Mouse (Mus musculus) limb, embryonic 11.5 days (tissue): ENCODE measurements around the gene Creb3l1. TPM values are rescaled to one million over a fixed set of nuclear protein-coding genes. Genes with fewer than 3 reads are reported as not detected.

Source experiments
- ATAC-seq: fragments of 200-750 bp; cut with Nextera tagmentation; 2 replicates; pipeline ENCODE4 v1.8.0; 2017; ENCODE audit warnings: low read depth; ENCODE audit not compliant: insufficient number of reproducible peaks, low FRiP score, low TSS enrichment
- DNase-seq: peaks from one replicate; pipeline ENCODE4 v3.0.0-alpha.2; 2015; ENCODE audit warnings: low spot score
- H3K27ac ChIP-seq: fragments of 300-500 bp; sonication (generic); replicated peaks from 2 replicates; pipeline ENCODE4 v1.5.1; 2014; ENCODE audit warnings: low read depth, mild to moderate bottlenecking, low read length
- H3K27me3 ChIP-seq: fragments of 300-500 bp; sonication (generic); 2 replicates; pipeline ENCODE4 v1.6.1; 2014; ENCODE audit warnings: mild to moderate bottlenecking, low read length, mixed read lengths; ENCODE audit not compliant: control insufficient read depth, insufficient read depth
- H3K36me3 ChIP-seq: fragments of 300-500 bp; sonication (generic); 2 replicates; pipeline ENCODE4 v1.6.1; 2014; ENCODE audit warnings: mild to moderate bottlenecking, low read length, moderate library complexity, mixed read lengths; ENCODE audit not compliant: control insufficient read depth, insufficient read depth
- H3K4me1 ChIP-seq: fragments of 300-500 bp; sonication (generic); 2 replicates; pipeline ENCODE4 v1.6.1; 2014; ENCODE audit warnings: low read length, mixed read lengths; ENCODE audit not compliant: control insufficient read depth, insufficient read depth
- H3K4me2 ChIP-seq: fragments of 300-500 bp; sonication (generic); 2 replicates; pipeline ENCODE4 v1.6.1; 2014; ENCODE audit warnings: low read depth, mild to moderate bottlenecking, moderate library complexity; ENCODE audit not compliant: severe bottlenecking
- H3K4me3 ChIP-seq: fragments of 300-500 bp; sonication (generic); 2 replicates; pipeline ENCODE4 v1.5.1; 2014; ENCODE audit warnings: low read depth, low read length
- H3K9ac ChIP-seq: fragments of 300-500 bp; sonication (generic); 2 replicates; pipeline ENCODE4 v1.6.1; 2014; ENCODE audit warnings: mild to moderate bottlenecking, low read length
- H3K9me3 ChIP-seq: fragments of 300-500 bp; sonication (generic); 2 replicates; pipeline ENCODE4 v1.6.1; 2016; ENCODE audit warnings: low read length; ENCODE audit not compliant: control insufficient read depth
- WGBS: fragments of 180-500 bp; shearing (Covaris S2); extraction: QIAGEN DNeasy Blood & Tissue Kit; methylation state at CpG from one replicate; pipeline ENCODE4 v1.1.7; 2014; 5-methylcytosine and 5-hydroxymethylcytosine counted together
- polyA plus RNA-seq: library from polyadenylated mRNA; unstranded; fragments of >200 nt; fragmentation: Nextera tagmentation; extraction: Ambion mirVana; gene quantifications from 2 replicates; pipeline ENCODE4 v1.2.1, GENCODE M21; 2014

The Creb3l1 gene
- polyA plus RNA-seq, 1 experiment from 2014 or later: 0.85 TPM

DNA sequence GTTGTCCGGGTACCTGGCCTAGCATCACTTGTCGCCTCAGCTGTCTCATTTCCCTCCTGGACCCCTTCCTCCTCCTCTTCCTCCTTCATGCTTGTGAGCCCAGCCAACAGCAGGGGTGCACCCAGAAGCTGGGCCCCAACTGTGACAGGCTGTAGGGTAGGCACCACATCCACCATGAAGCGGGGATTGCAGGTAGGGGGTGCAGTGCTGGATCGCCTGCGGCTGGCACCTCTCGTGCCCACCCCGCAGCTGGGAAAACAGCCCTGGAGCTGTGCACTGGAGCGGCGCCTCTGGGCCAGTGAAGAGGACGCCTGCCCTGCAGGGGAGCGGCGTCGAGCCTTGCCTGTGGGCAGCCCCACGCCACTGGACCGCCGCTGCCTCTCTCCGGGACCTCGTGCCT lies 78.8 kb downstream of the Creb3l1 start, which contains the start of gene Gm9821:
Gene Gm9821 (plus strand): TSS at position 221 of the 400 bp plus-strand sequence.
- peaks cover 19% of the 10 kb centered on the region for H3K4me1 ChIP-seq
- 92% methylated on average over 18 of the region's 18 CpGs for WGBS
- no peak within 1 kb of the TSS for H3K27ac ChIP-seq

DNA sequence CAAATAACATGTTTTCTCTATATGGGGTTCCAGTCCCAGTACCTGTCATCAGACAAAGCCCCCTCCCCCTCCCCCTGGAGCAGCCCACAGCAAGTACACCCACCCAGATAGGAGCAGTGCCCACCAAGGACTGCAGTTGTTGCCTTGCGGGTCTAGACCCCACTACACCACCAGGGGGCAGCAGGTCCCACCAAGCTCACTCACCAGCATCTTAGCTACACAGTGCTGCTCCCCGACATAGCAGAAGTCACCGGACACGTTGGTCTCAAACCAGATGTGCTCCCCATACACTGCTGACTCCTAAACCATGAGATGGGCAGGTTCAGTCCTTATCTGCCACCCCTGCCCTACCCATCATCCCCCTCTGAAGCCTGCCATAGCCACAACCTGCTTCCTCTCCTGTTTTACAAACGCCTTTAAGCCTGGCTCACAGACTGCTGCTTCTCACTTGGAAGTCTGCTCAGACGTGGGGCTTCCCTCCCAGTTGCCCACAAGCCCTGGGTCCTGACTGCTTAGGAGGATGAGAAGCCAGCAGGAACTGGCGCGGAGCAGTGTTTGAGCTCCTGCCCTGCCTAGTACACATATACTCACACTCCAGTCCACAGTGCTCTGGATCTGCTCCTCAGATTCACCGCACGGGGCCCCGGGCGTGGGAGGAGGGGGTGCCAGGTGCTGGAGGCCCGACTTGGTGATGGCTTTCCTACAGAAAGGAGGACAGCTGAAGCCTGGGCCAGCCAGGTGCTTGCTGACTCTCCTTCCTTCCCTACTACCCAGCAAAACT lies 79.9 kb downstream of the Creb3l1 start:
- Histone ChIP-seq H3K4me2 (no peak overlapping the region), H3K4me1 (peaks cover 11% of the 10 kb centered on the region; the same call in 1 of the 2 replicates), H3K9ac (no peak overlapping the region), H3K27me3 (no peaks in the 10 kb centered on the region), H3K9me3 (no peaks in the 10 kb centered on the region), H3K4me3 (no peak overlapping the region), H3K27ac (no peak overlapping the region), H3K36me3 (peaks cover 15% of the 10 kb centered on the region)
- 47% methylated on average over 13 of the region's 13 CpGs for WGBS
- DNase-seq: peak; percentile 90
- ATAC-seq: peak; percentile 41; the same call in 1 of the 2 replicates

More for the DNA sequence above, 78.8 kb downstream of the Creb3l1 start, which contains the start of gene Gm9821:
- Histone ChIP-seq H3K36me3 (peaks cover 6% of the 10 kb centered on the region), H3K4me2 (no peak within 1 kb of the TSS), H3K4me3 (no peak within 1 kb of the TSS), H3K9ac (peak within 1 kb of the TSS; percentile 17; the same call in 1 of the 2 replicates), H3K27me3 (no peaks in the 10 kb centered on the region), H3K9me3 (no peaks in the 10 kb centered on the region)
- no peak for ATAC-seq
- DNase-seq: no peak

DNA sequence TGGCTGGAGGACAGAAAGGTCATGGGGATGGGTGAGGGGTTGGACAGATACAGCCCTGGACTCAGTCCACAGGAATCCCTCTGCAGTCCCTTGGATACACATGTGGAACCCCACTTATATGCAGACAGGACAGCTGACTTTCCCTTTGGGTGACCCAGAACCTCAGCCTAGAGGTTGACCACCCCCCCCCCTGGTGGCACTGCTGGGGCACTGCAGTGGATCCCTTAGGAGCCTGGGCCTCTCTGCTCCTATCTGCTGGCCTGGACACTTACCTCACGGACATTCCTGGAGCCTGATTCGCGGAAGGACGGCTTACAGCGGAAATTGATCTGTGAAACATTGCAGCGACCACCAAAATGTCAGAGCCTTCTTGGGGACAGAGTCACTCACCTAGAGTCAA lies 81.9 kb downstream of the Creb3l1 start:
- Histone ChIP-seq H3K9ac (no peak overlapping the region), H3K4me3 (no peak overlapping the region), H3K4me1 (peaks cover 5% of the 10 kb centered on the region; the same call in 1 of the 2 replicates), H3K36me3 (peaks cover 32% of the 10 kb centered on the region), H3K4me2 (no peak overlapping the region), H3K27ac (no peak overlapping the region), H3K27me3 (no peaks in the 10 kb centered on the region), H3K9me3 (no peaks in the 10 kb centered on the region)
- DNase-seq: no peak
- no peak for ATAC-seq
- 80% methylated on average over 6 of the region's 6 CpGs for WGBS

DNA sequence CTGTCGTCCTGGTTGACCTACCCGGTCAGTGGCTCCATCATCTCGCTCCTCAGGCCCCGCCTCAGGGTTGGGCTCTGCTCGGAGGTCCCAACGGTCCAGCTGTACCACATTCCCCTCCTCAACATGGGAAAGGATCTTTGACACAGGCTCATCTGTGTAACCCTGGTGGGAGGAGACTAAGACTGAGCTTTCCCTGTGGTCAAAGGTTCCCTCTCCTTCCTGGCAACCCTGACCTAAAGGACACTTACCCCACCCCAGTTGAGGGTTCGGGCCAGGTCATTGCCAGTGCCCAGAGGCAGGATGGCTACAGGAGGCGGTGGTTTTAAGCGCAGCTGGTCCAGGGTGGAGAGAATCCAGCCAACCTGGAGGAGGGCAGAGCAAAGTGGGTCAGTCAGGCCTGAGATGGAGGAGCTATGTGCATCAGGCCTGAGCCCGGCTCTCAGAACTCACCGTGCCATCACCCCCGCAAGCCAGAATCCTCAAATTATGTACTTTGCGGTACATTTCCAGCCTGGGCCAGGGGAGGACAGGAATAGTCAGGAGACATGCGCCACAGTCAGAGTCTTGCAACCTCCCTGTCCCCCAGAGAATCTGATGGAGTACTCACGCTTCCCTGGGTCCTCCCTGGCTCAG lies 84.9 kb downstream of the Creb3l1 start:
- DNase-seq (no peak), ATAC-seq (no peak)
- no peak overlapping the region for H3K4me3 ChIP-seq
- WGBS: 82% methylated on average over 15 of the region's 15 CpGs
- peaks cover 42% of the 10 kb centered on the region; the same call in 1 of the 2 replicates for H3K36me3 ChIP-seq
- no peak overlapping the region for H3K27ac ChIP-seq
- H3K9me3 ChIP-seq: no peaks in the 10 kb centered on the region
- no peaks in the 10 kb centered on the region for H3K27me3 ChIP-seq
- H3K4me1 ChIP-seq: peaks cover 8% of the 10 kb centered on the region
- H3K9ac ChIP-seq: no peak overlapping the region
- no peak overlapping the region for H3K4me2 ChIP-seq

DNA sequence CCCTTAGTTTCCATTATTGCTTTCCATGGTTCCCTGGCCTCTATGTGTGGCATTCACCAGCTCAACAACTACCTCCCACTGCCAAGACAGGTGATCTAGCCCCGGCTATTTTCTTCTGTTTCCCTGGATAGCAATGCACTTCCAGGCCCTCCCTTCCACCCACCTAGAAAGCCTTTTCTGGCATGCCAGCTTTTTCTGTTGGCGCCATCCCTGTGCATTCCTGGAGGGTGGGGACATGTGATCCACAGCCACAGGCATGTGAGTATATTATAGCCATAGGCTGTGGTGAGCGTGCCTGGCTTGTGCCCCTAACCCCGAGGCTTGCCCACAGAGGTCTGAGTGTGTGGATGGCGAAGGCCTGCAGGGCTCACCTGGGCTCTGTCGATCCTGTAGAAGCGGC lies 88.1 kb downstream of the Creb3l1 start:
- Histone ChIP-seq H3K9me3 (no peaks in the 10 kb centered on the region), H3K27me3 (no peaks in the 10 kb centered on the region), H3K36me3 (peaks cover 40% of the 10 kb centered on the region; the same call in 1 of the 2 replicates), H3K27ac (no peak overlapping the region), H3K4me3 (no peak overlapping the region), H3K9ac (no peak overlapping the region), H3K4me2 (no peak overlapping the region), H3K4me1 (peaks cover 28% of the 10 kb centered on the region)
- ATAC-seq (no peak), DNase-seq (no peak)
- WGBS: 92% methylated on average over 7 of the region's 7 CpGs

DNA sequence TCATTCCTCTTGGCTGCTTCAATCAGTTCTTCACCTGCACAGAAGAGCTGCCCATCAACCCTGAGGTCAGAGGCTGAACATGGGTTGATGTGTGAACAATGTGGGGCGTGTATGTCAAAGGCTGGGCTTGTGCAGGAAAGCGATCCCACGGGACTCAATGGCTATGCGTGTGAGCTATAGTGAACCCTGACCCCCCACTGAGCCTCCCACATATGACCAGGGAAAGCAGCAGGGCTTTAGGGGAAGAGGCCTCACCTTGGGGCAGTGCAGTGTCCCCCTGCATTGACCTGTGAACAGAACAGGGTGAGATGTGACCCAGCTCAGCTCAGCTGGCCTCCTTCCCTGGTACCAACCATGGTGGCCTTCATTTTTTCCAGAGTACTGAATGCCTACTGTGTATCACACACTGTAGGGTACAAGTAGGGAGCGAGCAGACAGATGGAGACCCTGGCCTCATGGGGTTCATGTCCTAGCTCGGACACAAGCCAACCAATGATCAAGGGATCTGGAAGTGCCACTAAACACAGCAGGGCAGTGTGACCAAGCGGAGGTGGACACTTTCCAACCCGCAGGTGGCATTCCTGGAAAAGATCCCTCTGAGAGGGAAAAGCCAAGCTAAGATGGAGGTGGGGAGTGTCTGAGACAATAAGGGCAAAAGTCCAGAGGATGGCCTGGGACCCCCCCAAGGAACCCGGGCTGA lies 89.3 kb downstream of the Creb3l1 start:
- Histone ChIP-seq H3K4me3 (no peak overlapping the region), H3K4me1 (peaks cover 28% of the 10 kb centered on the region), H3K4me2 (no peak overlapping the region), H3K9ac (no peak overlapping the region), H3K36me3 (peaks cover 36% of the 10 kb centered on the region; the same call in 1 of the 2 replicates), H3K9me3 (no peaks in the 10 kb centered on the region), H3K27ac (no peak overlapping the region), H3K27me3 (no peaks in the 10 kb centered on the region)
- 93% methylated on average over 9 of the region's 9 CpGs for WGBS
- DNase-seq (no peak), ATAC-seq (no peak)

DNA sequence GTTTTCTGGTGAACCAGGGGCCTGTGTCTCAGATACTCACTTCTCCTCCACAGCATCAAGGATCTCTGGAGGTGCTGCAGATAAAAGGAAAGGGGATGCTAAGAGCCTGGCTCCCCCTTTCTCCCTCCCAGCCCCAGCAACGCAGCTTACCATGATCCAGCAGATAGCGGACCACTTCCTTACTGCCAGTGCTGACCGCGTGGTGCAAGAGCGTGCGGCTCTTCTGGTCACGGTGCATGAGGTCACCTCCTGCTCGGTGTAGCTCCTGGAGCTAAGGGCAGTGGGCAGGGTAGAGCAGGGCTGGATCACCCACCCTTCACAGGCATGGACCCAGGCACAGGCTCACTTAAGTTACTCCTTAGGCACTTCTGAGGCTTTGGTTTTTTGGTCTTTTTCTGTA lies 90.3 kb downstream of the Creb3l1 start:
- Histone ChIP-seq H3K9me3 (no peaks in the 10 kb centered on the region), H3K9ac (no peak overlapping the region), H3K4me1 (peaks cover 28% of the 10 kb centered on the region), H3K4me2 (no peak overlapping the region; the same call in 1 of the 2 replicates), H3K4me3 (no peak overlapping the region), H3K27ac (peak overlapping the region; percentile 97), H3K27me3 (no peaks in the 10 kb centered on the region), H3K36me3 (peaks cover 28% of the 10 kb centered on the region; the same call in 1 of the 2 replicates)
- 57% methylated on average over 8 of the region's 8 CpGs for WGBS
- ATAC-seq (no peak), DNase-seq (no peak)

DNA sequence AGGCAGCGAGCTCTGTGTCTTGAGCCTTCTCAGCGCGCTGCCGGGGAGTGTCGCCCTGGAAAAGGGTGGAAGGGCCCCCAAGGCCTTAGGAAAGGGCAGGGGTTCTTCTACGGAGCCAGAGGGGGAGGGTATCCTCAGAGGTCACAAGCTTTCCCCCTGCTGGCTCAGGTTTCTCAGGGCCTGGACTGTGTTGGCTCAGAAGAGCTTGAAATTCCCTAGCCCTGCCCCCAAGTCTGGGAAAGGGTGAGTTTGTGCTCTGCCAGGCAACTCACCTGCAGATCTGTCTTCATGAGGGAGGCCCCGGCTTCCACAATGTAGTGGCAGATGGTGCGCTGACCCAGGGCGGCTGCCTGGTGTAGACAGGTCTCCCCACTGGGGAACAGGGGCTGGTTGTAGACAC lies 90.8 kb downstream of the Creb3l1 start:
- Histone ChIP-seq H3K4me1 (peaks cover 28% of the 10 kb centered on the region), H3K27ac (peak overlapping the region; percentile 97), H3K27me3 (no peaks in the 10 kb centered on the region), H3K4me3 (0 out of 2 replicates have a peak overlapping the region, but pooled peaks have one; percentile 3), H3K4me2 (peak overlapping the region; percentile 73; the same call in 1 of the 2 replicates), H3K9me3 (no peaks in the 10 kb centered on the region), H3K36me3 (peaks cover 24% of the 10 kb centered on the region; the same call in 1 of the 2 replicates), H3K9ac (peak overlapping the region; percentile 46; the same call in 1 of the 2 replicates)
- ATAC-seq (no peak), DNase-seq (peak; percentile 70)
- WGBS: 4% methylated on average over 9 of the region's 9 CpGs
